Mouse (Mus musculus): ENCODE measurements around the gene Zic5. TPM values are rescaled to one million over a fixed set of nuclear protein-coding genes. Genes with fewer than 3 reads are reported as not detected.

Gene Zic5
- total RNA-seq, 2 experiments from 2014 or later: not detected

DNA sequence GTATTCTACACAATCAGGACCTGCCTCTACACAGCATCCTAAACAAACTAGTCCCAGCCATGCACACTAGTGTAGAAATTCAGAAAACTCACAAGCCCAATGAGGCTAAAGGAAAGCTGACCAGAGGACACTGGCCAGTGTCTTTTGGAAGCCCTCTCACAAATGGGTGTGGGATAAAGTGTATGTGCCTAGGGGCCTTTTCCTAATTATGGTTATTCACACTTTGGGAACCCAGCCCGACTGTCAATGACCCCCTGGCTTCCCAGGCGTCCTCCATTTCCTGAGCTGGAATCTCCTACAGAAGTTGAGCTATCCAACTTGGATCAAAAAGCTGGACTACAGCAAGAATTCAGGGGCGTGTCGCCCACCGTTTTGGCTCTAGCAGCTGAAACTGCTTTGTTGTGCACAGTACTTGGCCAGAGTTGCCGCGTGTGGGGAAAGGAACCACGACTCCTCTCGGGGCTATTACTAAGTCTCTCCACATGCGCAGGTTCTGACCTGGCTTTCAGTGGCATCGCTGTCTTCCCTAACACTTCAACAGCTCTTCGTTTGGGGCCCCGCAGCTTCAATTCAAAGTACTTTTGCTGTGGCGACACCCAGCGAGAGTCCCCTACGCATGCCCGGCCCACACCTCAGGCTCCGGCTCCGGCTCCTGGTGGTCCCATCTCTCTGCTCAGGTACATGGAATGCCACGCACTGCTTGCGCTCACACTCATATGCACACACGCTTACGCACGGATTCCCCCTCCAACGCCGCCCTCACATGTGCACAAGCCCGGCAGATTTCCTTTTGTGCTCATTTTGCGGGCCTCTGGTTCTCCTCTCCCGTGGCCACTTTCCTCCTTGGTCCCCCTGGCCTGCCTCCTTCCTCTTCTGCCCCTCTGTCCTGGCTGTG, 15.6 kb downstream of the Zic5 start:
- no peak for ATAC-seq (replicated peaks; ENCODE audit: low FRiP score, poor library complexity, severe bottlenecking)

DNA sequence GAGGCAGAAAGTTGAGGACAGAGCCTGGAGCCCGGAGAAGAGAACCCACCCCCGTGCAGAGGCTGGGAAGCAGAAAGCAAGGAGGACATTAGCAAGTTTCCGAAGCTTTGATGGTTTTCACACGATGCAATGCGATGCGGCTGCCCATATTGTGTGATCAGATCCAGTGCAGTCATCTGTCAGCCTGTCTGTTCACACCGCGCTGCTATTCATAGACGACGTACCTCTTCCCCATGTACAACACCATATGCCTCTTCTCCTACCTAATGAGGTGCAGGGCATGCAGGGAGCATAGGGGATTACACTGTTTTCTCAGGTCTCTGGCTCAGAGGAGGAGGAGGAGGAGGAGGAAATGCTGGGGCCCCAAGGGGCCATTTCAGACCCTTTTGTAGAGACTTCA, 28.6 kb downstream of the Zic5 start:
- no peak for ATAC-seq (replicated peaks; ENCODE audit: low FRiP score, poor library complexity, severe bottlenecking)

DNA sequence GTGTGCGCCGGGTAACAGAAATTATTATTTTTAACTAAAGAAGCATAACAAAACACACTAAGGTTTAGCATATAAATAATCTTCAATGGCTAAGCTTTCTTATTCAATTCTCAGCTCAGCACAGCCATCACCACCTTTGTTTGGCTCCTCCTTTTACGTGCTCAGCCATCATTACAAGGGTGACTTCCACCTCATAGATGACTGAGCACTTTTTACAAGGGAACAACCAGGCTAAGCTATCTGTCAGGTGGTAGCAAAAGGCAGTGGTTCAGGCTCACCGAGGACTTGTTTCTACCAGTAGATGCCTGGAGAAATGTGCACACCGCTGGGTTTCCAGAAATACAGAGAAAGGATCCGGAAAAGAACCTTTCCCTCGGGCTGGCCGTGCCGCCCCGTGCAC, 31.4 kb downstream of the Zic5 start:
- ATAC-seq (replicated peaks; ENCODE audit: low FRiP score, poor library complexity, severe bottlenecking): no peak

DNA sequence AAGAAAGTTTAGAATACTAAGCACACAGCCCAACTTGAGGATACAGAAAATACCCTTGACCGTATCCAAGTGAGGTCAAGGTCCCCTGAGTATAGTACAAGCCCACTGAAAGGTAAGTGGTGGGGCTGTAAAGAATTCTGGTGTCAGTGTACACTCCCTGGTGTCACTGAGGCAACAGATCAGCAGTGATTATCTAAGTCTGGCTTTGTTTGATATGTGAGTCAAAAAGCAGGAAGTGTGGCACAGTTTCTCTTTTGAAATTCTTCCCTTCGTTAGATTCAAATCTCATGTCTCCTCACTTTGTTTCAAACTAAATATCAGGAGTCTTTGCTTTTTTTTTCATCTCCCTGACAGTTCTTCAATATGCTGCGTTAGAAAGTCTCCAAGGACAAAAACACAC, 32.9 kb downstream of the Zic5 start:
- no peak for ATAC-seq (replicated peaks; ENCODE audit: low FRiP score, poor library complexity, severe bottlenecking)

DNA sequence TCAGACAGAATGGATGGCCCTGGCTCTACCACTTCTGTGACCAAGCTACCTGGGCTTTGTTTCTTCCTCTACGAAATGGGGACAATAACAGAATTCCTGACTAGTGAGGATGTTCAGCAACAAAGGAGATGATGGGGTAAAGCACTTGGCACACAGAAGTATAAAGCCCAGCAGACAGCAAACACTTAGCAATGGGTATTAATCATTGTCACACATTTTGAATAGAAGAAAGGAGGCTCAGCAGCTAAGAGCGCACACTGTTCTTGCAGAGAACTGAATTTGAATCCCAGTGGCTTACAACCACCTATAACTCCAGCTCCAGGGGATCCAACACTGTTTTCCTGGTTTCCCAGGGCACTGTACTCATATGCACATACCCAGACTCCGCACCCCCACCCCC, 37.8 kb downstream of the Zic5 start:
- ATAC-seq (replicated peaks; ENCODE audit: low FRiP score, poor library complexity, severe bottlenecking): no peak

DNA sequence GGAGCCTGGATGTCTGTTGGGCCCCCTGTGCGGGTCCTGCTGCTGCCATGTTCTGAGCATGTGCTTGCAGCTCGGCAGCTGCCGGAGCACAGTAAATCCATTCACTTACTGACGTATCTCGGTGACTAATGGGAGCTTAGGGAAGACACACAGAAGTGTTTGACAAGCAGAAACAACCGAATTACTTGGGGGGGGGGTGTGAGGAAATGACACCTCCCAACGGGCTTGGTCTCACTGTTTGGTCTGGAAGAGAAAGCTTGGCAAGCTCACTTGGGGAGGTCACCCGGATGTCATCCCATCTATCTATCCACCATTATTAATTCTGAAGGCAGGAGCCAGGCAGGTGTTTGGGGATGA, 38.3 kb downstream of the Zic5 start:
- no peak for ATAC-seq (replicated peaks; ENCODE audit: low FRiP score, poor library complexity, severe bottlenecking)

DNA sequence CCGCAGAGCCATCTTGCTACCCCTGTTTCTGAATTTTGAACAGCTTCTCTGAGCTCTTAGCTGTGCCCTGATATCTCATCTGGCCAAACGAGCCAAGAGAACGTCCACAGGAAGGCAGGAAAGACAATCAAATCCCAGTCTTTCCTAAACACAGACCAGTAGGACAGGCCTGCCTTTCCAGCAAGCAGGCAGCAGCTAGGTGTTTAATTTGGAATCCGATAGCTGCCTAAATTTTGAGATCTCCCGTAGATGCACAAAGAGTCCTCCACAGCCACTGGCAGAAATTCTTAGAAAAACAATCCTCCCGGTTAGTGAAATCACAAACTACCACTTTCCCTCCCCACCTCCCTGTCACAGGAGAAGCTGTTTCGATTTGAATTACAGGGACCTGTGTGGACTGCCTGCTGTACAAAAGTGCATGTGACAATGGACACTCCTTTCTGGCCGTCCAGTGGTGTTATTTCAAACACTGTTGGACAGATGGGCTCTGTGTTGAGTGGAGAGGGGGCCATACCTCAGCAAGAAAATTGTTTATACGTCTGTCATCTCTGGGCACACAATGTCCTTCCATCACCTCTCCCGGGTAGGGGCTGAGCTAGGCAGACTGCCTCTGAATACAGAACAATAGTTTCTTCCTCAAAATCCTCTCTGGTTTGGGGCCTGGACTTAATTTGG, 38.8 kb downstream of the Zic5 start:
- no peak for ATAC-seq (replicated peaks; ENCODE audit: low FRiP score, poor library complexity, severe bottlenecking)

DNA sequence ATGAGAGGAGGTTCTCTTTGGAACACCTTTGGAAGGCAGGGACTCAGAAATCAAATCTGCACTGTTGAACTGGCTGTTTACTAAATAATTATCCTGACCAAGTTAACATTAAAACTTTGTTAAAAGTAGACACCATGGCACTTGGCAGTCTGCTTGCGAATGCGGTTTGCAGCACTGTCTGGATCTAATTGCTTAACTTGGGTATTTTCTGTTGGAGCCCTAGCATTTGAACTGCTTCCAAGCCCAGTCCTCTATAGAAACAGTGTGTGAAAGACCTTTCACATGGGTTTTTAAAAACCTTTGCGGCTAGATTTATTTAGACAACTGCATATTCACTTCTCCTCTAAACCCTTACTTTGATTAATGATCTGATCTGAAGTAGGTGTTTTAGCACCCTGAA, 41.0 kb downstream of the Zic5 start:
- no peak for ATAC-seq (replicated peaks; ENCODE audit: low FRiP score, poor library complexity, severe bottlenecking)

DNA sequence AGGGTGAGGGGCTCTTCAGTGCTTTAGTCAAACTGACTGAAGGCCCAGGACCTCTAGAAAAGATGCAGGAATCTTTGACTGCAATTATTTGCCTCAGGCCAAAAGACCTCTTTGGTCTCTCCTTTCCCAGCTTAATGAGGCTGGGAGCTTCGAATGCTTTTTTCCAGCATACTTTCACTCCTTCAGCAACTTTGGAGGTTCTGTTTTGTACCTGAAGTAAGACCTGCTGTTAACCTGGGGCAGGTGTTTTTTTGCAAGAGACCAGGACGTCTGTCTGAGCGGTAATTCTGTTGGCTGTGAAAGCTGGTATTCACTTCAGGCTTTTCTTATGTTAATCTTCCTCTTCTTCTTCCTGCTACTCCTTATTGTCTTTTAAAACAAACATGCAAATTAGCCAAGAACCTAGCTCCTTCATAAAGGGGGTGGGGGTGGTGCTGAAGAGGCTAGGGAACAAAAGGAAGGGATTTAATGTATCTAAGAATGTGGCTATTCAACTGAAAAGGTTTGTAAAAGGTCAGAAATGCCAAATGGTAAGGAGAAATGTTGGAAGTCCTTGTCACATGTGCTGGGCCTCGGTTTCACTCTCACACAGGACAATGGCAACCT, 49.2 kb downstream of the Zic5 start:
- no peak for ATAC-seq (replicated peaks; ENCODE audit: low FRiP score, poor library complexity, severe bottlenecking)

DNA sequence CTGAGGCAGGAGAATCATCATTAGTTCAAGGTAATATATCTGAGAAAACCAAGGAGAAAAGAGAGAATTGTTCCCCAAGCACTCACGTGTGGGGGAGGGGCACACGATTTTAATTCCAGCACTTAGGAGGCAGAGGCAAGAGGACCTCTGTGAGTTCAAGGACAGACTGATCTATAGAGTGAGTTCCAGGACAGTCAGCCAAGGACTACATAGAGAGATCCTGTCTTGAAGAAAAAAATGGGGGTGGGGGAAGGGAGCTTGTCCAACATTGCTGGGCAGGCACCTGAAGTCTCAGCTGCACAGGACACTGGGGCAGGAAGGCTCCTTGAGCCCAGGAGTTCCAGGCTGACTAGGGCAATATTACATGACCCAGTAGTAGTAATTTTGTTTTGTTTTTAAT, 50.7 kb downstream of the Zic5 start:
- no peak for ATAC-seq (replicated peaks; ENCODE audit: low FRiP score, poor library complexity, severe bottlenecking)

DNA sequence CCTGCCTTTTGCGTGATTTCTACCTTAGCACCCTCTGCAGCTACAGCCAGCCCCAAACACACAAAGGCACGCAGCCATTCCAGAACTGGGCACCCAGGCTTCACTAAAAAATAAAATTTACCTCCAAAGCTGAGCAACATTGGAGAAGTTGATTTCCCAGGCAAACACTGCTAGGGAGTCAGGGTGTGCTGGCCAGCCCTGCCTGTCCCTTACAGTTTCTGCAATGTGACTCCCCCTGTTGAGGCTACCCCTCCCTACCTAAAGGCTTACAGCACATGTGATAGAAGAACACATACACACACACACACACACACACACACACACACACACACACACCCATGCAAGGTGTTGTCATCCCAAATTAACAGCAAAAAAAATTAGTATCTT, 51.9 kb downstream of the Zic5 start:
- ATAC-seq (replicated peaks; ENCODE audit: low FRiP score, poor library complexity, severe bottlenecking): no peak

DNA sequence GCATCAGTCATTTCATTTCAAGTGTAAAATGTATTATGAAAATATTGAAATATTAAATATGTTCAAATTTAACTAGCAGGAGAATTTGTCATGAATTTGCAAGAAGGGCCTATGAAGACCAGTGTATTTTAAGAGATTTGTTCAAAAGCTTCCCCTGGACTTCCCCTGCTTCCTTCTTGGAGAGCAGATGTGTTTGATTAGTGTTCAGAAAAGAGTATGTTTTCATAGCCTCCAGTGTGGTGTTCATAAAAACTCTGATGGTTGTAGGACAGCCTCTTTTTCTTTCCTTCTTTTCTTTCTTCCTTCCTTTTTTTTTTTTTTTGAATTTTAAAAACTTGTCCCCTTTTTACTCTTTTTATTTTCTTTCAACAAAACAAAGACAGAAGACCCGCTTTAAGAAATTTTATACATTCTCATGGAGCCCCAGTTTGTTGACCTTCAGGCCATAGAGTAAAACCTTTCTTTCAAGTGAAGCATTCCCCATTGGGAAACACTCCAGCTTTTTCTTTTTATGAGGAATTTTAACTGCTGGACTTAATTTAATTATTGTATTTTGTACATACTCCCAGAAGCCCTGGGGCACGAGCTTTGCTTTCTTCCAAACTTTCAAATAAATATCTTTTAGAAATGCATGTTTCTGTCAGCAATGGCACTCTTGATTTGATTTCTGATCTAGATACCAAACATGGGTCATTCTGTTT, 52.5 kb downstream of the Zic5 start:
- no peak for ATAC-seq (replicated peaks; ENCODE audit: low FRiP score, poor library complexity, severe bottlenecking)

Other genes starting within 250 kb of the Zic5 start
- not detected in 2 replicates for gene Gm5089, start 14.6 kb downstream of the Zic5 start, total RNA-seq (2015; ENCODE audit: low replicate concordance)
- not detected in 2 replicates for gene Gm5089, start 14.6 kb downstream of the Zic5 start, total RNA-seq (2017; ENCODE audit: low replicate concordance)
- gene Zic2, start 9.8 kb upstream of the Zic5 start, total RNA-seq (2015; ENCODE audit: low replicate concordance): not detected in 2 replicates
- not detected in 2 replicates for gene Zic2, start 9.8 kb upstream of the Zic5 start, total RNA-seq (2017; ENCODE audit: low replicate concordance)
- gene Gm10837, start 24.9 kb upstream of the Zic5 start, total RNA-seq (2015; ENCODE audit: low replicate concordance): not detected in 2 replicates
- gene Gm10837, start 24.9 kb upstream of the Zic5 start, total RNA-seq (2017; ENCODE audit: low replicate concordance): not detected in 2 replicates
- 12.6 and 13.0 TPM in 2 replicates for gene Pcca, start 68.6 kb upstream of the Zic5 start, total RNA-seq (2015; ENCODE audit: low replicate concordance)
- 2.9 and 12.1 TPM in 2 replicates for gene Pcca, start 68.6 kb upstream of the Zic5 start, total RNA-seq (2017; ENCODE audit: low replicate concordance)

Measured in erythroid progenitor cell, adult 5-6 weeks (primary cell).